Mouse (Mus musculus): ENCODE measurements at regions not wholly inside any gene's neighbourhood (a gene's known extent, or its start where the extent isn't known, plus 50 kb on each side); places are given as distances from the start of the nearest gene placed in this dataset.

- TF ChIP-seq CTCF (conservative IDR thresholded peaks at IDR 0.05; ENCODE audit: insufficient read depth, insufficient read length, low read depth, low read length) (no peak), POLR2A (IDR thresholded peaks at IDR 0.05; ENCODE audit: low read depth, low read length) (no peak)
Observed at GRCm38 (mm10) chr8:44024028-44024427, 314.2 kb upstream of the Adam34 start.

Data from kidney, adult 2 months (tissue).